Mouse (Mus musculus): ENCODE measurements around the gene Tmem38a.

DNA sequence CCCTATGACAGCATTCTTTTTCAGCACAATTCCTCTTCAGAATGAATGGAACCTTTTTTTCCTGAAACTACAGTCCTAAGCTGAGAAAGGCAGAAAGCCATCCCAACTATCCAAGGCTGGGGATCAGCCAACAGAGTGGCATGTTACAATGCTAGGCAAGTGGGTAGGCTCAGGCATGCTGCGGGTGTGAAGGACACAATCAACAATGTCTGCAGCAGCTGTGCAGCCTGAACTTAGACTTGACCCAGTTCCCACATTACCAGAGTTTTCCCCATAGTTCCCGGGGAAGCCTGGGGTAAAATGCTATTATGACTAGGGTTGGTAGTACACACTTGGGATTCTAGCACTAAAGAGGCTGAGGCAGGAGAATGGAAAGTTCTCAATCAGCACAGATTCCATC is 5.9 kb upstream of the Tmem38a start:
- TF ChIP-seq CTCF (IDR thresholded peaks at IDR 0.05 in 2 of 3, conservative IDR thresholded peaks at IDR 0.05 in 1 of 3; ENCODE audit: control insufficient read depth in 1 of 3, insufficient read depth in 1 of 3, low read depth in 2 of 3, low read length in 3 of 3, poor library complexity in 1 of 3, severe bottlenecking in 1 of 3) (no peak), POLR2A (IDR thresholded peaks at IDR 0.05; ENCODE audit: control insufficient read depth in 1 of 2, insufficient read depth in 1 of 2, low read depth in 1 of 2, low read length in 2 of 2, poor library complexity in 1 of 2) (no peak), BHLHE40 (IDR thresholded peaks at IDR 0.05; ENCODE audit: borderline replicate concordance, low read depth, low read length) (no peak), ZMIZ1 (IDR thresholded peaks at IDR 0.05; ENCODE audit: low read depth, low read length) (no peak)

All from MEL (cell line).